Mouse (Mus musculus) liver, embryonic 13.5 days (tissue): ENCODE measurements around the gene Gopc. TPM values are rescaled to one million over a fixed set of nuclear protein-coding genes. Genes with fewer than 3 reads are reported as not detected.
"Not testable (repeated sequence)": the region's sequence is repeated elsewhere in the genome, so short reads cannot be mapped to it uniquely, and the experiment has no call there.

Source experiments
- ATAC-seq: fragments of 200-750 bp; cut with Nextera tagmentation; 2 replicates; pipeline ENCODE4 v1.8.0; 2017; ENCODE audit warnings: low read depth, mild to moderate bottlenecking, moderate number of reproducible peaks, moderate library complexity
- DNase-seq: peaks from one replicate; pipeline ENCODE4 v3.0.0; 2022
- H3K27ac ChIP-seq: fragments of 300-500 bp; sonication (generic); 2 replicates; pipeline ENCODE4 v1.5.1; 2015; ENCODE audit warnings: moderate library complexity, mild to moderate bottlenecking, inconsistent platforms
- H3K27me3 ChIP-seq: fragments of 300-500 bp; sonication (generic); 2 replicates; pipeline ENCODE4 v1.6.1; 2015; ENCODE audit warnings: mild to moderate bottlenecking, inconsistent platforms
- H3K36me3 ChIP-seq: fragments of 300-500 bp; sonication (generic); 2 replicates; pipeline ENCODE4 v1.6.1; 2015; ENCODE audit warnings: mild to moderate bottlenecking, inconsistent platforms
- H3K4me1 ChIP-seq: fragments of 300-500 bp; sonication (generic); replicated peaks from 2 replicates; pipeline ENCODE4 v1.6.1; 2015; ENCODE audit warnings: inconsistent platforms
- H3K4me2 ChIP-seq: fragments of 300-500 bp; sonication (generic); 2 replicates; pipeline ENCODE4 v1.6.1; 2015; ENCODE audit warnings: inconsistent platforms, mild to moderate bottlenecking, moderate library complexity
- H3K4me3 ChIP-seq: fragments of 300-500 bp; sonication (generic); replicated peaks from 2 replicates; pipeline ENCODE4 v1.5.1; 2015; ENCODE audit warnings: mild to moderate bottlenecking, inconsistent platforms
- H3K9ac ChIP-seq: fragments of 300-500 bp; sonication (generic); 2 replicates; pipeline ENCODE4 v1.6.1; 2015; ENCODE audit warnings: mild to moderate bottlenecking, inconsistent platforms
- H3K9me3 ChIP-seq: fragments of 300-500 bp; sonication (generic); replicated peaks from 2 replicates; pipeline ENCODE4 v1.6.1; 2016; ENCODE audit warnings: inconsistent platforms
- WGBS: fragments of 180-500 bp; shearing (Covaris S2); methylation state at CpG from one replicate; pipeline ENCODE4 v1.1.7; 2015; ENCODE audit not compliant: insufficient replicate concordance; 5-methylcytosine and 5-hydroxymethylcytosine counted together
- polyA plus RNA-seq: library from polyadenylated mRNA; unstranded; fragments of >200 nt; fragmentation: Nextera tagmentation; extraction: Ambion mirVana; gene quantifications from 2 replicates; pipeline ENCODE4 v1.2.1, GENCODE M21; 2015

The Gopc gene
- polyA plus RNA-seq, 1 experiment from 2014 or later = 4.5 TPM

DNA sequence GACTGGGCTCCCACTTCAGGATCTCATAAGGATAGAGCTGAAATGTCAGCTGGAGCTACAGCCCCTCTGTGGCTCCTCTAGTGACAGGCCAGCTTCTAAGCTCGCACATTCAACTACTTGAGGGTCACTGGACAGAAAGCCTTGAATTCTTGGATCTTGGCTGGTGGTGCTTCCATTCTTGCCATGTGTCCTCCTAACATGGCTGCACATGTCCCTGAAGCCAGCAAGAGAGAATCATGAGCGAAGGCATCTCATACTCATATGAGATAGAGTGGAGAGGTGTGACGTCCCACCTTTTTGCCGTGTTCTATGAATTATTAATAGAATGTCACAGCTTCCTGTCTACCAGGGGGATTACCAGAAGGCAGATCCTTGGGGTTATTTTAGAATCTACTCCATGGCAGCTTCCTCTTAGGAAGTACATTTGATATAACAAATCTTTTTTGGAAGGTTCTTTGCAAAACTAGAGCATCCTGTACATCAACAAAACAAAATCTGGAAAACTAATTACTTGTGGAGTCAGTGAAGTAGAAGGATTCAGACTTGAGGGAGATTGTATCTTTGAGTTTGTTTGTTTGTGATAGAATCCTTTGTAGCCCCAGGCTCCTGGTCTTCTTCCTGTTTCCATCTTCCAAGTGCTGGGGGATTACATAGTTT lies 87.9 kb downstream of the Gopc start:
- no peaks in the 10 kb centered on the region; the same call in 1 of the 2 replicates for H3K4me1 ChIP-seq
- no peak for DNase-seq
- no peaks in the 10 kb centered on the region for H3K9me3 ChIP-seq

GRCm38 (mm10) chr10:52292391-52292790 lies 89.5 kb downstream of the Gopc start:
- WGBS = 52% methylated on average over 1 of the region's 1 CpGs
- H3K4me3 ChIP-seq, H3K9ac ChIP-seq, H3K4me1 ChIP-seq, H3K27ac ChIP-seq, DNase-seq, H3K27me3 ChIP-seq, ATAC-seq, H3K4me2 ChIP-seq, H3K9me3 ChIP-seq, H3K36me3 ChIP-seq: not testable (repeated sequence)

More for the DNA sequence above, 87.9 kb downstream of the Gopc start:
- Histone ChIP-seq H3K4me3 (no peak overlapping the region), H3K9ac (no peak overlapping the region), H3K36me3 (no peaks in the 10 kb centered on the region), H3K4me2 (no peak overlapping the region), H3K27me3 (no peaks in the 10 kb centered on the region), H3K27ac (no peak overlapping the region)
- ATAC-seq = no peak
- 71% methylated on average over 4 of the region's 4 CpGs for WGBS

GRCm38 (mm10) chr10:52289261-52289660 lies 92.7 kb downstream of the Gopc start:
- Histone ChIP-seq H3K4me3 (no peak overlapping the region), H3K36me3 (no peaks in the 10 kb centered on the region), H3K9ac (no peak overlapping the region), H3K4me1 (no peaks in the 10 kb centered on the region; the same call in 1 of the 2 replicates), H3K9me3 (no peaks in the 10 kb centered on the region), H3K27ac (no peak overlapping the region), H3K4me2 (no peak overlapping the region), H3K27me3 (no peaks in the 10 kb centered on the region)
- ATAC-seq (no peak), DNase-seq (no peak)
- WGBS = 64% methylated on average over 3 of the region's 3 CpGs

DNA sequence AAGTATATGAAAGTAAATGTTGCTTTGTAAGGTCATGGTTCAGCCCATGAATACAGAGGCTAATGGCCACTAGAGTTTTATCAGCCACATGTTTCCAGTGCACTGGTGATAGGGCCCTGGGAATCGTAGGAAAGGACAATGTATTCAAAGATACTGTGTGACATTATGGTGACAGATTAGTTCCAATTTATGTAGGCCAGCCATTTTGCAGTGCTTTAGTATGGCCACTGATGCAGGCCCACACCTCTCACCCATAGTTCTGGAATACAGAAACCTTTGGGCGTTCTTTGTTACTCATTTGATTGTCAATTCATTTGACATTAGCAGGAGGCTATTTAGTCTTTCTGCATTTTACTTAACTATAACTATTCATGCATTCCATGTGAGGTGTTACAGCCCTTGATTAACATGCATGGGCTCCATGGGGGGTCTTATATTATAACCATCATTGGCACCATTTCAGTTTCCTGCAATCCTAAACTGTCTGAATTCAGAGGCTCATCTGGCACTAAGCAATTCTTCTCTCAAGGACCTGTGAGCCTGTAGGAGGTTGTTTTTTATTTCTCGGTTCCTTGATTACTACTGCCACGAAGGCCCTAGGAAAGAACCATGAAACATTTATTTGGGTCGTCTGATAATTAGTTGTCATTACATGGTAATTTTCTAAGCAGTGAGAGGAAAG lies 93.9 kb downstream of the Gopc start:
- no peaks in the 10 kb centered on the region for H3K27me3 ChIP-seq
- H3K4me1 ChIP-seq = no peaks in the 10 kb centered on the region; the same call in 1 of the 2 replicates
- no peak overlapping the region for H3K9ac ChIP-seq
- DNase-seq = no peak
- H3K4me2 ChIP-seq = no peak overlapping the region
- no peak for ATAC-seq
- H3K36me3 ChIP-seq = no peaks in the 10 kb centered on the region
- H3K4me3 ChIP-seq = no peak overlapping the region
- H3K27ac ChIP-seq = no peak overlapping the region
- no peaks in the 10 kb centered on the region for H3K9me3 ChIP-seq
- WGBS = 55% methylated on average over 5 of the region's 5 CpGs

Other genes with a start within 250 kb of the Gopc start
- 0.03 and 0.05 TPM in 2 replicates for gene Ros1, start 186.9 kb downstream of the Gopc start, polyA plus RNA-seq
- gene Dcbld1, start 148.5 kb downstream of the Gopc start, polyA plus RNA-seq = 4.8 and 5.7 TPM in 2 replicates
- gene Gm26741, start 23.4 kb downstream of the Gopc start, polyA plus RNA-seq = not detected in 2 replicates
- 1.1 TPM in 1 of 2 replicates, not detected in the other for gene Nepn, start 6.8 kb upstream of the Gopc start, polyA plus RNA-seq
- 6.6 and 7.3 TPM in 2 replicates for gene Nus1, start 35.4 kb upstream of the Gopc start, polyA plus RNA-seq